Mouse (Mus musculus) small intestine, adult 2 months (tissue): ENCODE measurements around the gene Mgat3.

Experiments
- CTCF ChIP-seq: fragments of 200-500 bp; IDR thresholded peaks from 2 replicates; pipeline ENCODE4 v1.5.1; 2012; ENCODE audit warnings: low read depth, mild to moderate bottlenecking, control low read depth, inconsistent platforms, low read length, moderate library complexity, mixed read lengths; ENCODE audit not compliant: insufficient replicate concordance, insufficient read length; ENCODE audit errors: extremely low read depth
- POLR2A ChIP-seq: fragments of 200-500 bp; IDR thresholded peaks from 2 replicates; pipeline ENCODE4 v1.6.1; 2012; ENCODE audit warnings: low read depth, mild to moderate bottlenecking, control low read depth, inconsistent platforms, low read length, moderate library complexity

- TF ChIP-seq CTCF: no peak
- TF ChIP-seq POLR2A: no peak
Measured at GRCm38 (mm10) chr15:80254207-80254606, 80.7 kb downstream of the Mgat3 start.
